Mouse (Mus musculus): ENCODE results near the gene Obscn.

Gene Obscn

DNA sequence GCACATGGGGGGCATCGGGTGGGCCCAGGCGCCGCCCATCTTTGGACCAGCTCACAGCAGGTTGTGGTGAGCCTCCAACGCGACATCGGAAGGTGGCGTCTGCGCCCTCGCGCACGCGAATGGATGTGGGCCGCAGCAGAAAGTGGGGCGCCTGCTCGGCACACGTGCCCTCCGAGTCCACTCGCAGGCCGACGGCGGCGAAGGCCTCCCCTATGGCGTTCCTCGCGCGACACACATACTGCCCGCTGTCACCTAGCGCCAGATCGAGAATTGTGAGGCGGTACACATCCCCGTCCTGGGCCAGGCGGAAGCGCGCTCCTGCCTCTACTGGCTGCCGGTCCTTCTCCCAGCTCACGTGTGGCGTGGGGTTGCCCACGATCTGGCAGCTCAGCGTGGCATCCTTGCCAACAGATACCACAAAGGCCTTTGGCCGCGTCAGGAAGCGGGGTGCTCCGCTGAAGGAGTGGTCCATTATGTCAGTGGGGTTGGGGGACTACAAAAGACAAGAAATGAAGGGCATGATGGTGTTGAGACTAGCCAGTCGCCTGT, at the start of gene Obscn:
TSS of gene Obscn (minus strand) at position 499 of the 549 bp plus-strand sequence.
- in situ Hi-C loops (cut with MboI, MseI) = no loop called here

DNA sequence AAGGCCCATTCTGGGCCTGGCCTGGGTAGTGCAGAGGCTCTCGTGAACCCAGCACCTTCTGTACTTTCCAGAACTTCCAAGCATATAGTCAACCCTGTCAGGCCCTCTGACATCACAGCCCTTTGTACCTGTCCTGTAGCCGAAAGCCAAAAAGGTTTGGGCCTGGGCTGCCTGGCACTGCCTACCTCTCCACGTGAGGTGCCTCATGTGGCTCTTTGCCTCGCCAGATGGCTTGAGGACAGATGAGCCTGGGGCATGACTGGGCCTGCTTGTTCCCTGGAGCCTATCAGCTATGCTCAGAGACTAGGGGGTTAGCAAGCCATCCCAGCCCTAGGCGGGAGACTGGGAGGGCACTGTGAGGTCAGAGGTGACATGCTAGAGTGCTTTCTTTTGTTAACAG, 49.3 kb upstream of the Obscn start:
- in situ Hi-C loops (cut with MboI, MseI) = no loop called here

DNA sequence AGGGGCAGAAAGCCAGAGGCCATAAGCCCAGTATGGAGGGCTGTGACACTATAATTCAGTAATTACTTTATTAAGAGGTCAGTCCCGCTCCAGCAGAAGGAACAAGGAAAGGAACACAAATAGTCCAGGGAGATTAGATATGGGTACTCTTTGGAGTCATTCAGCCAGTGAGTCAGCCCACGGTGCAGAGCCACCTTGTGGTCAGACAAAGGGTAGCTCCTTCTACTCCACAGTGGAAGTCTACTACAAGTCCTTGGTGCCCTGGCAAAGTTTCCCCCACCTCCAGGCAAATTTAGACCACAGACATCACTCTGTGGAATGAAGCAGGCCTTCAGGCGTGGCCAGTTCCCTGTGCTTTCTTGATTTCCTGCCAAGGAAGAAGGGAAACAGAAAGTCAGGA, 47.6 kb upstream of the Obscn start:
- in situ Hi-C loops (cut with MboI, MseI) = loop anchor here (5.0 kb wide), 1 partner anchor 92 kb away; no protein-coding TSS in a partner anchor

- in situ Hi-C loops (cut with MboI, MseI) = loop anchor here (5.0 kb wide), 1 partner anchor 91 kb away; no protein-coding TSS in a partner anchor
Observed at GRCm38 (mm10) chr11:59182864-59183331, 46.7 kb upstream of the Obscn start, which contains the start of gene Gjc2. Gene Gjc2 (minus strand): TSS chr11:59183213.

DNA sequence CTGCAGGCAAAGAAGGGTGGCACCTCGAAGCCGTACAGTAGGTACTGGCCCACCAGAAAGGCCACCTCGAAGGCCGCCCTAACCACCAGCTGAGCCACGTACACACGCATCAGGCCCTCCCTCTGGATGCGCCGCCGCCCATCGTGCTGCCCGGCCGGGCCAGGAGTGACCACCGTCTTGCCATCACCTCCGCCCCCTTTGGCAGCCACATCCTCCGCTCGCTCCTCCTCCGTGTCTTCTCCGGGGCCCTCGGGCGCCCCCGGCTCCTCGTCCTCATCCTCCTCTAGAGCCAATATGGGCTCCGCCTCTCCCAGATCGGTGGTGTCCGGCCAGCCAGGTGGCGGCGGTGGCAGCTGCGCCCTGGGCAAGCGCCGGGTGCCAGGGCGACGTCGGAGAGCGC, 40.7 kb upstream of the Obscn start:
- in situ Hi-C loops (cut with MboI, MseI) = no loop called here

DNA sequence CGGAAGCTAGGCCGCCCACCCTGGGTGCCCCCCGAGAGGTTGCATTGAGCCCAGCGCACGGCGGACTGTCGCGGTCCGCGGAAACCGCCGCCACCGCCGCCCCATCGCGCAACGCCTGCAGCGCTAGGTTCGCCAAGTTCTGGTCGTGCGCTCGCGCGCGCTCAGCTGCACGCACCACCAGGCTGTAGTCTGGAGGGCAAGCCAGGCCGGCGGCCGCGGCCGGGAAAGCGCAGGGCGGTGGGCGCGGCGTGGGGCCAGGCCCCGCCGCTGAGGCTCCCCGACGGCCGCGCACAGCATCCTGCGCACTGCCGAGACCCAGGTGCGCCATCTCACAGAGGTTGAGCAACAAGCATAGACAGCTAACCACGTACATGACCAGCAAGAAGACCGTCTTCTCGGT, 40.3 kb upstream of the Obscn start:
- in situ Hi-C loops (cut with MboI, MseI) = no loop called here

- in situ Hi-C loops (cut with MboI, MseI) = loop anchor here (5.0 kb wide), 1 partner anchor 1048 kb away; the partner anchor contains the start of gene Srebf1
Observed at GRCm38 (mm10) chr11:59174189-59174838, 38.1 kb upstream of the Obscn start.

DNA sequence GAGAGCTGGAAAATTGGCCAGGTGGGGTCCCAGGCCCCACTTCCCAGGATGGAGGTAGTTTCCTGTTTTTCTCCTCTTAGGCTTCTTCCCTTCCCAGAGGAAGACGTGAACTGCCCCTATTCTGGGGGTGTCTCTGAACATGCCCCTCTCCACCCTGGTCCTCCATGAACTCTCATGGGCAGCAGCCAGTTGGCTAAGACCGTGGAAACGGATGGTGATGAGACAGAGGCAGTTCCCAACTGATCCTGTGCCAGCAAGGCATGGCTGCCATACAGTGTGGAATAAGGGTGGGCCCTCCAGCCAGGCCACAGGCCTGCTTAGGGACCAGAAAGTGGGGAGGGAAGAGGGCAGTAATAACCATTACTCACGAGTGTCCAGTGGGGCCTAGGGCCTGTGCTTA, 34.3 kb upstream of the Obscn start:
- in situ Hi-C loops (cut with MboI, MseI) = loop anchor here (5.0 kb wide), 1 partner anchor 1052 kb away; the partner anchor contains the start of gene Srebf1

DNA sequence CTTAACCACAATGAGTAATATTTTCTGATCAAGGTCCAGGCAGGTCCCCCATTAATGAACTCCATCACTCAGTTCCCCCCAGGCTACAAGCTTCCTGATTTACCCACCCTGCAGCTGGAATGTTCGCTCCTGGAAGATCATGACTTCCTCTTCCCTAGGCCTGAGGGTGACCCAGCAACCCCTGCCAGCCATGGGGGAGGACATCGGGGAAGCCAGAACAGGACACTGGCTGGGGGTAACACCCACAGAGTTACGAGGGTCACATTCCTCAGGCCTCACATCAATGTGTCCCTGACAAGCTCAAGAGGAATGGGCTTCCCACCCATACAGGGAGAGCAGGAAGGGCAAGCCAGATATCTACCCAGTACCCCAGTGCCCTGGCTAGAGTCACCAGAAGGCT, 33.6 kb upstream of the Obscn start:
- in situ Hi-C loops (cut with MboI, MseI) = loop anchor here (5.0 kb wide), 1 partner anchor 1052 kb away; the partner anchor contains the start of gene Srebf1

DNA sequence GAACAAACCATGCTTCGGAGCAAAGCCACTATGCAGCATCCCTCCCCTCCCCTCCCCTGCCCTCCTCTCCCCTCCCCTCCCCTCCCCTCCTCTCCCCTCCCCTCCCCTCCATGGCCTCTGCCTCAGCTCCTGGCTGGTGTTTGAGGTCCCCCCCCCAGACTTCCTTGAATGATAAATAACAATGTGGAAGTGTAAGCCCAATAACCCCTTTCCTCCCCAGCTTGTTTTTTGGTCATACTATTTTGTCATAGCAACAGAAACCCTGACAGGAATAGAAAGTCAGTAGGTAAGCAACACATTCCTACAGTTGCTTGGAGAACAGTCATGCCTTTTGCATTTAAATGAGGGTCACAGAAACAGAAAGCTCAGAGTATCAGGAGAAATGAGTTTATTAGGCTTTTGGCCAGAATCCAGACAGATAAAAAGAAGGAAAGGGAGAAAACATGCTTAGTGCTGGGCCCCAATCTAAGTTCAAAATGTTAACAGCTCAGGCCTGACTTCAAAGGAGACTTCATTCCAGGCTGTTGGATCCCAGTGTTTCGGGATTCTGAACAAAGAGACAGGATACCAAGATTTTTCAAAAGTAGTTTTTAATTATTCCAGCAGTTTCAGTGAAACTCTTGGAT, 29.5 kb upstream of the Obscn start:
- in situ Hi-C loops (cut with MboI, MseI) = no loop called here

GRCm38 (mm10) chr11:59164384-59164783, 28.2 kb upstream of the Obscn start:
- in situ Hi-C loops (cut with MboI, MseI) = no loop called here

DNA sequence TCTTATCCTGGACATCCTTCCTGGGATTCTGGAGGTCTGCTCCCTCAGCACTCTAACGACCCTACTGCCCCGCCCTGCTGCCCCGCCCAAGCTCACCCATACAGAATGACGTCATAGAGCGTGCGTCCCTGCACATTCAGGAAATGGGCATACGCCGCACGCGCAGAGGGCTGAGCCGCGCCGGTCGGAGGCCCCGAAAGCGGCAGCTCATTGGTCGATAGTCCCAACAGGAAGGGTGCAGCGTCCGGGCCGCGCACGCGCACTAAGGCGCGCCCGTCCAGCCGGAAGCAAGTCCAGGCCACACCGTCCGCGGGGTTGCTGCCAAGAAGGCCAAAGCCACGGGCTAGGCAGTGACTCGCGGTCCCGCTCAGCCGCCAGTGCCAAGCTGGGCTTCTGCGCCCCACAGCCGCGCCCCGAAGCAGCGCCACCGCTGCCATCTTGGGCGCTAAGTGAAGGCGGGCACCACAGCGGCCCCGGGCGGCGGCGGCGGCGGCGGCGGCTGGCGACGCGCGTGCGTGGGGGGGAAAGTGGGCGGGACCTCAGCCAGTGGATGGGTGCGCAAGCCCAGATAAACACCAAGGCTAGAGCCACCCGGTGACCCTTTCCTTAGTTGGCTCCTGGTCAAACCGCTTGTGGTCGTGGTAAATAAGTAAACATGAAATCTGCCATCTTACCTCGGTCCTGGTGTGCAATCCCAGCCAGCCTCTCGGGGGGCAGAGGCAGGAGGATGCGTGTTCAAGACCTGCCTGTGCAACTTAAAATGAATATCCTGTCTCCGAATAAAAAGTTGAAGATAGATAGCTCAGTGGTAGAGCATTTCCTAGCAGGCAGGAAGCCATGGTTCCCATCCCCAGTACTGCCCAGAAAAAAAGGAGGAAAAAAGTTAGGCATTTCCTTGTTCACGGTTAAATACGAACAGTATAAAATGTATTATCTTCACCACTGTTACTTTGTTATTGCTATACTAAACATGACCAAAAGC, 27.3 kb upstream of the Obscn start, which contains the start of gene Iba57:
TSS of gene Iba57 (minus strand) at position 485 of the 982 bp plus-strand sequence.
- in situ Hi-C loops (cut with MboI, MseI) = no loop called here

GRCm38 (mm10) chr11:59162443-59163254, 26.4 kb upstream of the Obscn start:
- in situ Hi-C loops (cut with MboI, MseI) = no loop called here

GRCm38 (mm10) chr11:59161398-59161797, 25.2 kb upstream of the Obscn start:
- in situ Hi-C loops (cut with MboI, MseI) = no loop called here

GRCm38 (mm10) chr11:59159558-59159957, 23.4 kb upstream of the Obscn start:
- in situ Hi-C loops (cut with MboI, MseI) = no loop called here

- in situ Hi-C loops (cut with MboI, MseI) = no loop called here
Observed at GRCm38 (mm10) chr11:59159099-59159498, 22.9 kb upstream of the Obscn start.

- in situ Hi-C loops (cut with MboI, MseI) = no loop called here
Observed at GRCm38 (mm10) chr11:59155900-59156299, 19.7 kb upstream of the Obscn start.

- in situ Hi-C loops (cut with MboI, MseI) = no loop called here
Observed at GRCm38 (mm10) chr11:59154220-59154619, 18.0 kb upstream of the Obscn start.

DNA sequence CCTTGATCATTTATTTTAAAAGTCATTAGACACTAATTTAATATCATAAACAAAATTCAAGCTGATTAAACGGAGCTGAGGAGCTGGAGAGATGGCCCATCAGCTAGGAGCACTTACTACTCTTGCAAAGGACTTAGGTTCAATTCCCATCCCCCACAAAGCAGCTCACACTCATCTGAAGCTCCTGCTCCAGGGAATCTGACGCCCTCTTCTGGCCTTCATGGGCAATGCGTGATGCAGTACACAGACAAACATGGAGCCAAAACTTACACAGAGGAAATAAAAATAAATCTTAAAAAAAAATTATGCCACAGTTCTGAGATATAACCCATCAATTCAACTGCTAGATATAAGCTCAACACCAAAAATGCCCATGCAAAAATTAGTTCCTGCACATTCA, 15.5 kb upstream of the Obscn start:
- in situ Hi-C loops (cut with MboI, MseI) = no loop called here

GRCm38 (mm10) chr11:59149302-59149701, 13.1 kb upstream of the Obscn start:
- in situ Hi-C loops (cut with MboI, MseI) = no loop called here

Measured in T-helper 1 cell (primary cell).